Mouse (Mus musculus) heart, embryonic 14.5 days (tissue): ENCODE measurements at regions not wholly inside any gene's neighbourhood (a gene's known extent, or its start where the extent isn't known, plus 50 kb on each side); places are given as distances from the start of the nearest gene placed in this dataset.

Source experiments
- ATAC-seq: fragments of 200-750 bp; cut with Nextera tagmentation; 2 replicates; pipeline ENCODE4 v1.8.0; 2017; ENCODE audit warnings: low read depth, moderate TSS enrichment; ENCODE audit not compliant: insufficient number of reproducible peaks, insufficient read depth, low FRiP score
- H3K27ac ChIP-seq, 2 experiments: fragments of 200-500 bp in 1 of 2; fragments of 300-500 bp in 1 of 2; sonication (generic) in 1 of 2; replicated peaks in 1 of 2; 2 replicates each; pipeline ENCODE4 v1.5.1; 2012 to 2014; ENCODE audit warnings: low read depth in 2 of 2, low read length in 2 of 2, control low read depth in 1 of 2, mild to moderate bottlenecking in 1 of 2, mixed read lengths in 1 of 2; ENCODE audit not compliant: control insufficient read depth in 1 of 2, insufficient read depth in 1 of 2
- H3K27me3 ChIP-seq: fragments of 300-500 bp; sonication (generic); 2 replicates; pipeline ENCODE4 v1.6.1; 2014; ENCODE audit warnings: mild to moderate bottlenecking, low read length, control low read depth; ENCODE audit not compliant: control insufficient read depth, insufficient read depth
- H3K36me3 ChIP-seq: fragments of 300-500 bp; sonication (generic); 2 replicates; pipeline ENCODE4 v1.6.1; 2014; ENCODE audit warnings: mild to moderate bottlenecking, control low read depth, low read length, mixed read lengths; ENCODE audit not compliant: control insufficient read depth, insufficient read depth
- H3K4me1 ChIP-seq, 2 experiments: fragments of 200-500 bp in 1 of 2; fragments of 300-500 bp in 1 of 2; sonication (generic) in 1 of 2; 2 replicates each; pipeline ENCODE4 v1.6.1; 2012 to 2014; ENCODE audit warnings: low read length in 2 of 2, control low read depth in 1 of 2, mixed read lengths in 1 of 2; ENCODE audit not compliant: control insufficient read depth in 2 of 2, insufficient read depth in 2 of 2
- H3K4me2 ChIP-seq: fragments of 300-500 bp; sonication (generic); 2 replicates; pipeline ENCODE4 v1.6.1; 2014; ENCODE audit warnings: mild to moderate bottlenecking, low read length
- H3K4me3 ChIP-seq, 2 experiments: fragments of 200-500 bp in 1 of 2; fragments of 300-500 bp in 1 of 2; sonication (generic) in 1 of 2; 2 replicates each; pipeline ENCODE4 v1.5.1; 2012 to 2014; ENCODE audit warnings: low read length in 2 of 2, mild to moderate bottlenecking in 2 of 2, control low read depth in 1 of 2, low read depth in 1 of 2, moderate library complexity in 1 of 2; ENCODE audit not compliant: control insufficient read depth in 1 of 2, insufficient read depth in 1 of 2
- H3K9ac ChIP-seq: fragments of 300-500 bp; sonication (generic); 2 replicates; pipeline ENCODE4 v1.6.1; 2014; ENCODE audit warnings: mild to moderate bottlenecking, low read length
- H3K9me3 ChIP-seq: fragments of 300-500 bp; sonication (generic); 2 replicates; pipeline ENCODE4 v1.6.1; 2016; ENCODE audit warnings: low read length, control low read depth; ENCODE audit not compliant: control insufficient read depth
- WGBS: fragments of 180-500 bp; shearing (Covaris S2); extraction: QIAGEN DNeasy Blood & Tissue Kit; methylation state at CpG from one replicate; pipeline ENCODE4 v1.1.7; 2014; 5-methylcytosine and 5-hydroxymethylcytosine counted together

DNA sequence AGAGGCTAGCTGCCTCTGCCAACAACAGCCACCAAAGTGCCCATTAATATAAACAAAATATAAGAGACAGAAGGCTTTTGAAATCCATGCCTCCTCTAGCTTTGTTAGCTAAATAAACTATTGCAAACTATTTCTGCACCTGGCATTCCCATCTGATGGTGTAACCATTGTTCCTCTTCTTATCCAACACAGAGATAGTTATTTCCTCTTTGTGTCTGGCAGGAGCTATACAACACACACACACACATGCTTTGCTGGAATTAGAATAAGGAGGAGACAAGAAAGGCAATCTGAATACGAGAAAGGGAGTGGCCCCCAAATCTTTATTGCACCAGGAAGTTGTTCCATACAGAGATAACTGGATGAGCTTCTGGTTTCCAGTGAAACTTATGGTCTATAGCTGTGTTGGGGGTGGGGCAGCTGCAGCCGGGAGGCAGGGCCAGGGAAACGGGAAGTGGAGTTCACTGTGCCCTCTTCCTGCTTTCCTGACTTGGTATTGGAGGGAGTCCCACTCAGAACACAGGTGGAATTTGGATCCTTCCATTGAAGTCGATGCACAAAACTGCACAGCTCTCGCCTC is 64.0 kb upstream of the Zdhhc17 start:
- Histone ChIP-seq H3K4me2 (no peak overlapping the region), H3K9me3 (no peaks in the 10 kb centered on the region), H3K4me1 (peaks cover 0 to 7% of the 10 kb centered on the region in 2 experiments; a peak in 3 of 4 replicates), H3K4me3 (no peak overlapping the region), H3K36me3 (no peaks in the 10 kb centered on the region), H3K9ac (no peak overlapping the region), H3K27ac (no peak overlapping the region), H3K27me3 (no peaks in the 10 kb centered on the region)
- ATAC-seq, result no peak
- 52% methylated on average over 5 of the region's 5 CpGs for WGBS

DNA sequence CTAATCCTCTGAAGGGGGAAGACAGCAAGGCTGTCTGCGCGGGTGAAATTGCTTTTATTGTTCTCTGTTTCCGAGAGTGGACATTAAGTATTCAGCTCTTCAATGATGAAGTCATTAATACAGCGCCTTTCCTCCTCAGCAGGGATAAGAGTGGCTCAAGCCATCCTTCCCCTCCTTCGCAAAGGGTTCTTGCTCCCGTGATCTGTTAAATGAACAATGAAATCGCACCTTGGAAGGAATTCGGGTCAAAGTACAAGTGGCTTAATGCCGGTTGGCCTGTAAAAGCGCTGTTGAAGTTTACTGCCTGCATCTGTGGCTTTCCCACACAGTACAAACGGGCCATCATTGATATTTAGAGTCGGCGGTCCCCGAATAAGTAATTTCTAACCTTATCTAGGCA is 63.3 kb upstream of the Zdhhc17 start:
- Histone ChIP-seq H3K4me1 (peaks cover 0 to 7% of the 10 kb centered on the region in 2 experiments; a peak in 3 of 4 replicates), H3K27me3 (no peaks in the 10 kb centered on the region), H3K27ac (no peak overlapping the region), H3K36me3 (no peaks in the 10 kb centered on the region), H3K9me3 (no peaks in the 10 kb centered on the region), H3K9ac (no peak overlapping the region), H3K4me3 (no peak overlapping the region), H3K4me2 (no peak overlapping the region)
- ATAC-seq, result no peak
- WGBS, result 41% methylated on average over 14 of the region's 14 CpGs

DNA sequence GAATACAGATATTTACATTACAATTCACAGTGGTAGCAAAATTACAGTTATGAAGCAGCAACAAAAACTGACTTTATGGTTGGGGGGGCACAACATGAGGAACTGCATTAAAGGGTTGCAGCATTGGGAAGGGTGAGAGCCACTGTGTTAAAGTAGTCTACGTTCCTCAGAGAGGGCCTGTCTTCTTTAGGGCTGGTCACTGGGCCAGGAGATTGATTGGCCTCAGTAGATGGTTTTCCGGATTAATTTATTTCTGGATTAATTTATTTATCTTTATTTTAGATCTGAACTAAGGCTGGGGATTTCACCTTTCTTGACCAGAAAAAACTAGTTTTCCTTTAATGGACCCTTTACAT is 62.6 kb upstream of the Zdhhc17 start:
- Histone ChIP-seq H3K9me3 (no peaks in the 10 kb centered on the region), H3K4me2 (no peak overlapping the region), H3K36me3 (no peaks in the 10 kb centered on the region), H3K4me1 (peaks cover 0 to 7% of the 10 kb centered on the region in 2 experiments; a peak in 3 of 4 replicates), H3K27me3 (no peaks in the 10 kb centered on the region), H3K9ac (no peak overlapping the region), H3K4me3 (no peak overlapping the region), H3K27ac (no peak overlapping the region)
- no peak for ATAC-seq
- WGBS, result 86% methylated on average over 2 of the region's 2 CpGs

- Histone ChIP-seq H3K9me3 (no peaks in the 10 kb centered on the region), H3K9ac (no peak overlapping the region), H3K36me3 (no peaks in the 10 kb centered on the region), H3K4me1 (peaks cover 0 to 7% of the 10 kb centered on the region in 2 experiments; a peak in 3 of 4 replicates), H3K27me3 (no peaks in the 10 kb centered on the region), H3K4me2 (no peak overlapping the region), H3K4me3 (no peak overlapping the region), H3K27ac (no peak overlapping the region)
- ATAC-seq, result no peak
- WGBS, result 27% methylated on average over 9 of the region's 11 CpGs
Observed at GRCm38 (mm10) chr10:111071805-111072553, 62.0 kb upstream of the Zdhhc17 start.

DNA sequence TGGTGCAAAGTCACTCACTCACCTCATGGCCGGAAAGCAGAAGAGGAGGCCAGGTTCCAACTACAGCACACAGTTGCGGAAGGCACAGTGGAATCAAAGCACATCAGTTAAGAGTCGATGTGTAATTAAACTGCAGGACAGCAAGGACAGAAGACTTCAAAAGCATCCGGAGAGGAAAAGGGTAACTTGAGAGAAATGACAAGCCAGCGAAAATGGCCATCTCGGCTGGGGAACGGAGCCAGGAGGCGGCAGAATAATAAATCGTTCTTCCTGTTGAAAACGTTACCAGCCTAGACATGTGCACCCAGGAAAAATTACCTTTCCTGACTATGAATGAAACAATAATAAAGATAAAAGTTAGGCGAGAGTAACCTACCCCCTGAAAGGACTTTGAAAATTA is 56.2 kb upstream of the Zdhhc17 start:
- H3K27ac ChIP-seq, result no peak overlapping the region
- WGBS, result 82% methylated on average over 11 of the region's 11 CpGs
- H3K9ac ChIP-seq, result no peak overlapping the region
- H3K4me3 ChIP-seq, result no peak overlapping the region
- peaks cover 4 to 7% of the 10 kb centered on the region in 2 experiments; a peak in 3 of 4 replicates for H3K4me1 ChIP-seq
- no peak overlapping the region for H3K4me2 ChIP-seq
- ATAC-seq, result no peak
- H3K27me3 ChIP-seq, result no peaks in the 10 kb centered on the region
- H3K9me3 ChIP-seq, result no peaks in the 10 kb centered on the region
- no peaks in the 10 kb centered on the region for H3K36me3 ChIP-seq

- H3K27me3 ChIP-seq, result no peaks in the 10 kb centered on the region
- H3K9ac ChIP-seq, result no peak overlapping the region
- no peak for ATAC-seq
- no peak overlapping the region for H3K4me3 ChIP-seq
- H3K36me3 ChIP-seq, result no peaks in the 10 kb centered on the region
- H3K9me3 ChIP-seq, result no peaks in the 10 kb centered on the region
- WGBS, result 68% methylated on average over 8 of the region's 8 CpGs
- no peak overlapping the region for H3K4me2 ChIP-seq
- H3K27ac ChIP-seq, result no peak overlapping the region
- peaks cover 4 to 7% of the 10 kb centered on the region in 2 experiments; a peak in 3 of 4 replicates for H3K4me1 ChIP-seq
Observed at GRCm38 (mm10) chr10:111060626-111061025, 50.7 kb upstream of the Zdhhc17 start.
